Mouse (Mus musculus) embryonic facial prominence, embryonic 15.5 days (tissue): ENCODE data around the gene Pik3c2g. TPM values are rescaled to one million over a fixed set of nuclear protein-coding genes. Genes with fewer than 3 reads are reported as not detected.

ENCODE experiments used
- ATAC-seq: fragments of 200-750 bp; cut with Nextera tagmentation; 2 replicates; pipeline ENCODE4 v1.8.0; 2017; ENCODE audit warnings: low read depth, moderate TSS enrichment; ENCODE audit not compliant: insufficient number of reproducible peaks, low FRiP score, low TSS enrichment
- H3K27ac ChIP-seq: fragments of 300-500 bp; sonication (generic); replicated peaks from 2 replicates; pipeline ENCODE4 v1.5.1; 2015; ENCODE audit warnings: mild to moderate bottlenecking, inconsistent platforms
- H3K27me3 ChIP-seq: fragments of 300-500 bp; sonication (generic); 2 replicates; pipeline ENCODE4 v1.6.1; 2015; ENCODE audit warnings: inconsistent platforms
- H3K36me3 ChIP-seq: fragments of 300-500 bp; sonication (generic); 2 replicates; pipeline ENCODE4 v1.6.1; 2015; ENCODE audit warnings: mild to moderate bottlenecking, inconsistent platforms
- H3K4me1 ChIP-seq: fragments of 300-500 bp; sonication (generic); 2 replicates; pipeline ENCODE4 v1.6.1; 2015; ENCODE audit warnings: inconsistent platforms
- H3K4me2 ChIP-seq: fragments of 300-500 bp; sonication (generic); replicated peaks from 2 replicates; pipeline ENCODE4 v1.6.1; 2015; ENCODE audit warnings: mild to moderate bottlenecking, inconsistent platforms
- H3K4me3 ChIP-seq: fragments of 300-500 bp; sonication (generic); replicated peaks from 2 replicates; pipeline ENCODE4 v1.5.1; 2015; ENCODE audit warnings: mild to moderate bottlenecking, inconsistent platforms
- H3K9ac ChIP-seq: fragments of 300-500 bp; sonication (generic); 2 replicates; pipeline ENCODE4 v1.6.1; 2015; ENCODE audit warnings: inconsistent platforms
- H3K9me3 ChIP-seq: fragments of 300-500 bp; sonication (generic); replicated peaks from 2 replicates; pipeline ENCODE4 v1.6.1; 2016; ENCODE audit warnings: inconsistent platforms
- WGBS: fragments of 180-500 bp; shearing (Covaris S2); methylation state at CpG from one replicate; pipeline ENCODE4 v1.1.7; 2015; 5-methylcytosine and 5-hydroxymethylcytosine counted together
- polyA plus RNA-seq: library from polyadenylated mRNA; unstranded; fragments of >200 nt; fragmentation: Nextera tagmentation; extraction: Ambion mirVana; gene quantifications from 2 replicates; pipeline ENCODE4 v1.2.1, GENCODE M21; 2015

Gene Pik3c2g
- polyA plus RNA-seq, 1 experiment from 2014 or later, result 1.4 TPM

- Histone ChIP-seq H3K36me3 (no peaks in the 10 kb centered on the region), H3K27ac (no peak overlapping the region), H3K9ac (no peak overlapping the region), H3K4me2 (no peak overlapping the region), H3K4me1 (no peaks in the 10 kb centered on the region), H3K4me3 (no peak overlapping the region), H3K9me3 (no peaks in the 10 kb centered on the region), H3K27me3 (no peaks in the 10 kb centered on the region)
- WGBS, result 72% methylated on average over 7 of the region's 7 CpGs
- ATAC-seq, result no peak
Measured at GRCm38 (mm10) chr6:139846889-139847544, 260.0 kb downstream of the Pik3c2g start.

GRCm38 (mm10) chr6:139849931-139850330 lies 262.9 kb downstream of the Pik3c2g start:
- WGBS, result 75% methylated on average over 3 of the region's 3 CpGs
- Histone ChIP-seq H3K4me3 (no peak overlapping the region), H3K4me1 (no peaks in the 10 kb centered on the region), H3K9me3 (no peaks in the 10 kb centered on the region), H3K9ac (no peak overlapping the region), H3K27ac (no peak overlapping the region), H3K36me3 (no peaks in the 10 kb centered on the region), H3K4me2 (no peak overlapping the region), H3K27me3 (no peaks in the 10 kb centered on the region)
- ATAC-seq, result no peak

GRCm38 (mm10) chr6:139851705-139852603 lies 264.9 kb downstream of the Pik3c2g start:
- ATAC-seq, result no peak
- 75% methylated on average over 21 of the region's 21 CpGs for WGBS
- no peaks in the 10 kb centered on the region for H3K27me3 ChIP-seq
- no peak overlapping the region for H3K9ac ChIP-seq
- H3K9me3 ChIP-seq, result no peaks in the 10 kb centered on the region
- H3K4me3 ChIP-seq, result no peak overlapping the region
- H3K27ac ChIP-seq, result no peak overlapping the region
- no peaks in the 10 kb centered on the region for H3K4me1 ChIP-seq
- no peaks in the 10 kb centered on the region for H3K36me3 ChIP-seq
- no peak overlapping the region for H3K4me2 ChIP-seq

GRCm38 (mm10) chr6:139852836-139853235 lies 265.8 kb downstream of the Pik3c2g start:
- Histone ChIP-seq H3K9ac (no peak overlapping the region), H3K4me1 (no peaks in the 10 kb centered on the region), H3K27me3 (no peaks in the 10 kb centered on the region), H3K36me3 (no peaks in the 10 kb centered on the region), H3K27ac (no peak overlapping the region), H3K4me2 (no peak overlapping the region), H3K4me3 (no peak overlapping the region), H3K9me3 (no peaks in the 10 kb centered on the region)
- ATAC-seq, result no peak
- 53% methylated on average over 3 of the region's 3 CpGs for WGBS

GRCm38 (mm10) chr6:139860141-139860540 lies 273.1 kb downstream of the Pik3c2g start:
- ATAC-seq, result no peak
- Histone ChIP-seq H3K4me3 (no peak overlapping the region), H3K36me3 (no peaks in the 10 kb centered on the region), H3K4me1 (no peaks in the 10 kb centered on the region), H3K9me3 (no peaks in the 10 kb centered on the region), H3K9ac (no peak overlapping the region), H3K4me2 (no peak overlapping the region), H3K27ac (no peak overlapping the region), H3K27me3 (no peaks in the 10 kb centered on the region)
- WGBS, result 90% methylated on average over 3 of the region's 3 CpGs

GRCm38 (mm10) chr6:139861534-139861933 lies 274.5 kb downstream of the Pik3c2g start:
- Histone ChIP-seq H3K27me3 (no peaks in the 10 kb centered on the region), H3K9ac (no peak overlapping the region), H3K27ac (no peak overlapping the region), H3K4me3 (no peak overlapping the region), H3K4me1 (no peaks in the 10 kb centered on the region), H3K9me3 (no peaks in the 10 kb centered on the region), H3K36me3 (no peaks in the 10 kb centered on the region), H3K4me2 (no peak overlapping the region)
- ATAC-seq, result no peak
- WGBS, result 80% methylated on average over 2 of the region's 2 CpGs

GRCm38 (mm10) chr6:139865059-139865673 lies 278.1 kb downstream of the Pik3c2g start:
- 88% methylated on average over 18 of the region's 18 CpGs for WGBS
- Histone ChIP-seq H3K9ac (no peak overlapping the region), H3K27ac (no peak overlapping the region), H3K9me3 (no peaks in the 10 kb centered on the region), H3K36me3 (no peaks in the 10 kb centered on the region), H3K4me2 (no peak overlapping the region), H3K27me3 (no peaks in the 10 kb centered on the region), H3K4me1 (no peaks in the 10 kb centered on the region), H3K4me3 (no peak overlapping the region)
- no peak for ATAC-seq

GRCm38 (mm10) chr6:139874418-139875176 lies 287.6 kb downstream of the Pik3c2g start:
- H3K9me3 ChIP-seq, result no peaks in the 10 kb centered on the region
- H3K27me3 ChIP-seq, result no peaks in the 10 kb centered on the region
- H3K4me3 ChIP-seq, result no peak overlapping the region
- 32% methylated on average over 3 of the region's 3 CpGs for WGBS
- ATAC-seq, result no peak
- no peaks in the 10 kb centered on the region for H3K36me3 ChIP-seq
- no peak overlapping the region for H3K9ac ChIP-seq
- H3K4me1 ChIP-seq, result no peaks in the 10 kb centered on the region
- H3K27ac ChIP-seq, result no peak overlapping the region
- H3K4me2 ChIP-seq, result no peak overlapping the region

GRCm38 (mm10) chr6:139876691-139877090 lies 289.7 kb downstream of the Pik3c2g start:
- no peak overlapping the region for H3K27ac ChIP-seq
- H3K9ac ChIP-seq, result no peak overlapping the region
- ATAC-seq, result no peak
- no peaks in the 10 kb centered on the region for H3K36me3 ChIP-seq
- H3K9me3 ChIP-seq, result no peaks in the 10 kb centered on the region
- no peaks in the 10 kb centered on the region for H3K4me1 ChIP-seq
- no peak overlapping the region for H3K4me2 ChIP-seq
- no peak overlapping the region for H3K4me3 ChIP-seq
- H3K27me3 ChIP-seq, result no peaks in the 10 kb centered on the region
- WGBS, result 93% methylated on average over 1 of the region's 1 CpGs

- ATAC-seq, result no peak
- WGBS, result 62% methylated on average over 6 of the region's 6 CpGs
Measured at GRCm38 (mm10) chr6:139877476-139878361, 290.7 kb downstream of the Pik3c2g start.

More at GRCm38 (mm10) chr6:139877476-139878361, 290.7 kb downstream of the Pik3c2g start:
- Histone ChIP-seq H3K4me1 (no peaks in the 10 kb centered on the region), H3K9ac (no peak overlapping the region), H3K4me2 (no peak overlapping the region), H3K27me3 (no peaks in the 10 kb centered on the region), H3K9me3 (no peaks in the 10 kb centered on the region), H3K27ac (no peak overlapping the region), H3K36me3 (no peaks in the 10 kb centered on the region), H3K4me3 (no peak overlapping the region)
